Mouse (Mus musculus) heart, embryonic 11.5 days (tissue): ENCODE measurements around the gene Ccr5. TPM values are rescaled to one million over a fixed set of nuclear protein-coding genes. Genes with fewer than 3 reads are reported as not detected.

Experiments used
- ATAC-seq: fragments of 200-750 bp; cut with Nextera tagmentation; replicated peaks from 2 replicates; pipeline ENCODE4 v1.8.0; 2017; ENCODE audit warnings: moderate library complexity; ENCODE audit not compliant: insufficient number of reproducible peaks, low FRiP score, low TSS enrichment
- H3K27ac ChIP-seq: fragments of 300-500 bp; sonication (generic); 2 replicates; pipeline ENCODE4 v1.5.1; 2014; ENCODE audit warnings: mild to moderate bottlenecking, low read depth, low read length
- H3K27me3 ChIP-seq: fragments of 300-500 bp; sonication (generic); 2 replicates; pipeline ENCODE4 v1.6.1; 2014; ENCODE audit warnings: mild to moderate bottlenecking, low read length, mixed read lengths; ENCODE audit not compliant: control insufficient read depth, insufficient read depth
- H3K36me3 ChIP-seq: fragments of 300-500 bp; sonication (generic); 2 replicates; pipeline ENCODE4 v1.6.1; 2014; ENCODE audit warnings: mild to moderate bottlenecking, low read length, moderate library complexity, mixed read lengths; ENCODE audit not compliant: control insufficient read depth, insufficient read depth
- H3K4me1 ChIP-seq: fragments of 300-500 bp; sonication (generic); 2 replicates; pipeline ENCODE4 v1.6.1; 2014; ENCODE audit warnings: low read length; ENCODE audit not compliant: control insufficient read depth, insufficient read depth
- H3K4me2 ChIP-seq: fragments of 300-500 bp; sonication (generic); 2 replicates; pipeline ENCODE4 v1.6.1; 2014; ENCODE audit warnings: mild to moderate bottlenecking, moderate library complexity
- H3K4me3 ChIP-seq: fragments of 300-500 bp; sonication (generic); 2 replicates; pipeline ENCODE4 v1.5.1; 2014; ENCODE audit warnings: low read depth, low read length
- H3K9ac ChIP-seq: fragments of 300-500 bp; sonication (generic); 2 replicates; pipeline ENCODE4 v1.6.1; 2014; ENCODE audit warnings: mild to moderate bottlenecking, low read depth, low read length, moderate library complexity
- H3K9me3 ChIP-seq: fragments of 300-500 bp; sonication (generic); replicated peaks from 2 replicates; pipeline ENCODE4 v1.6.1; 2016; ENCODE audit warnings: low read length; ENCODE audit not compliant: control insufficient read depth
- WGBS: fragments of 180-500 bp; shearing (Covaris S2); extraction: QIAGEN DNeasy Blood & Tissue Kit; methylation state at CpG from one replicate; pipeline ENCODE4 v1.1.7; 2014; ENCODE audit not compliant: insufficient replicate concordance; 5-methylcytosine and 5-hydroxymethylcytosine counted together
- polyA plus RNA-seq: library from polyadenylated mRNA; unstranded; fragments of >200 nt; fragmentation: Nextera tagmentation; extraction: Ambion mirVana; gene quantifications from 2 replicates; pipeline ENCODE4 v1.2.1, GENCODE M21; 2014

The Ccr5 gene
- polyA plus RNA-seq, 1 experiment from 2014 or later = 1.1 TPM

DNA sequence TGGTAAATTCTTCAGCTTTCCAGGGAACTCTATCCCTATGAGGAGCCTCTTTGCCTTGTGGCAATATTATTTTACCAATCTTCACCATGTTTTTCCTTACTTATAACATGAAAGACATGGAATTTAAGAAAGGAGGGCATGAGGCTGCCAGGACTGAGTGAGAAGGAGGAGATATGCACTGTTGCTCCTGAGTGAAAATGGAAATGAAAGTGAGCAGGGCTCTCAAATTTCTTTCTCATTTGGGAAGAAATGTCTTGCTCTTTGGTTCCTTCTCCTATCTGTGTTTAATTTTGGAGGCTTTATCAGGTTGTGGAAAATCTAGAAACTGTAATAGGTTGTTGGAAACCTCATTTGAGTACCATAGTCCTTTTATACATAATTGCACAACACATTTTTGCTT is 14.1 kb upstream of the Ccr5 start:
- ATAC-seq = no peak
- Histone ChIP-seq H3K36me3 (no peaks in the 10 kb centered on the region), H3K27me3 (no peaks in the 10 kb centered on the region), H3K4me1 (no peaks in the 10 kb centered on the region), H3K9me3 (no peaks in the 10 kb centered on the region), H3K4me2 (no peak overlapping the region), H3K27ac (no peak overlapping the region), H3K4me3 (no peak overlapping the region), H3K9ac (no peak overlapping the region)

DNA sequence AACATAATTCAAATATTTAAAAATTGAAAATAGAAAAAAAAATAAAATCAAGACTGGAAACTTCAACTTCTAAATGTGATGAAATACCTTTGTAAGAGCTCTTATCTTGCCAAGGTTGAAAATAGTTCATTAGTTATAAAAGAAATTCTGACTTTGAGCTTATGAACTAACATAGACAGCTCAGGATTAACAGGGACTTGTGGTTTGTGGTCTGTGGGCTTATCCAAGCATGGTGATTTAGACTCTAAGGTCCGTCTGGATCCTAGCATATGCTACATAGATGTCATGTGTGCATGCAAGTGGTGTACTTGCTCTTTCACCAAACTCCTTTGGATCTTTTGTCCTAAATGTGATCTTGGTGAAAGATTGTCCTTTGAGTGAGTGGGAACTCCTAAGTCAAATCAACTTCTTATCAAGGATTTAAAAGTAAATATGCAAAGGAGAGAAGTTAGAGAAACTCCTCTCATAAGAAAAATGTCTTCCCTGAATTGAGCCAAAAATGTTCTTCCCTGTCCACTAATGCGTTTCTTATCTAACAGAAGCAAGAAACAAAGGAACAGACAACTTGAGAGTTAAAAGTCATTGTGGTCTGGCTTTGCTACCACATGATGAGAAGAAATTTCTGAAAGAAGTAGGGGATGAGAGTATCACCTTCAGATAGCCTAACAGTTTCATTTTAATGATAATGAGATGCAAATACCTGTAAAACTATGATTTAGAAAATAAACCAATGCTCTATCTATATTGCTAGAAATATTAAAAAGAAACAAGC is 12.8 kb upstream of the Ccr5 start:
- Histone ChIP-seq H3K4me1 (no peaks in the 10 kb centered on the region), H3K4me3 (no peak overlapping the region), H3K9ac (no peak overlapping the region), H3K4me2 (no peak overlapping the region), H3K36me3 (no peaks in the 10 kb centered on the region), H3K27ac (no peak overlapping the region), H3K9me3 (no peaks in the 10 kb centered on the region), H3K27me3 (no peaks in the 10 kb centered on the region)
- no peak for ATAC-seq
- 55% methylated on average over 2 of the region's 2 CpGs for WGBS

GRCm38 (mm10) chr9:124111997-124112396 is 9.3 kb upstream of the Ccr5 start:
- Histone ChIP-seq H3K27me3 (no peaks in the 10 kb centered on the region), H3K4me1 (no peaks in the 10 kb centered on the region), H3K9me3 (no peaks in the 10 kb centered on the region), H3K9ac (no peak overlapping the region), H3K27ac (no peak overlapping the region), H3K4me2 (no peak overlapping the region), H3K36me3 (no peaks in the 10 kb centered on the region), H3K4me3 (no peak overlapping the region)
- ATAC-seq = no peak
- WGBS = 76% methylated on average over 1 of the region's 1 CpGs

DNA sequence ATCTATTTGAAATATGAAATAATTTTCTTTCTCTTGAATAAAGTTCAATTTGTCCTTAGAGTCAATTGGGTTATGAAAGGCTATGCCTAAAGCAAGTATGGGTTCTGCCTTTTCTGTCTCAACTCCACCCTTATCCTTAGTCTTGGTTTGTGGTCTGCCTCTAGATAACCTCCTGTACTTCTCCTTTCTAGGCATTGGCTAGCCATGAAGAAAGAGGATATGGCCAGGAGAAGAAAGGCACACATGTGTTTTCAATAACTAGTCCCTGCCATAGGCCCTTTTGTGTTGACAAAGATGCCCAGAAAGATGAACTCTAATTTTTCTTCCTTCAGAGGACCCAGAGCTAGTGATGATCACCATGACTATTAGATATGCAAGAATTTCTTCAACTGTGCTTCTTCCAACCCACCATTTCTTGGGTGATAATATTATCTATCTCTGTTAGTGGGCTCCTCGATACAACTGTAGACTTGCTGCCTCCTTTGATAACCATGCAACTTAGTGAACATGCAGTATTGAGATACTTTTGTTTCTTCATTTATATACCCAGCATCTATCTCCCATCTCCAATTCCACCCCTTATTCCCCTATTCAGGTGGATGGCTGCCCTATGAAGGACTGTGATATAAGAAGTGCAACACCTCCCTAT is 8.6 kb upstream of the Ccr5 start:
- H3K27ac ChIP-seq = no peak overlapping the region
- no peaks in the 10 kb centered on the region for H3K27me3 ChIP-seq
- ATAC-seq = no peak

GRCm38 (mm10) chr9:124113777-124114176 is 7.6 kb upstream of the Ccr5 start:
- H3K27me3 ChIP-seq = no peaks in the 10 kb centered on the region
- no peak overlapping the region for H3K4me2 ChIP-seq
- no peaks in the 10 kb centered on the region for H3K4me1 ChIP-seq
- no peak overlapping the region for H3K9ac ChIP-seq
- H3K9me3 ChIP-seq = no peaks in the 10 kb centered on the region
- no peaks in the 10 kb centered on the region for H3K36me3 ChIP-seq
- no peak overlapping the region for H3K4me3 ChIP-seq
- 82% methylated on average over 1 of the region's 1 CpGs for WGBS
- no peak overlapping the region for H3K27ac ChIP-seq
- no peak for ATAC-seq

More for the DNA sequence above, 8.6 kb upstream of the Ccr5 start:
- Histone ChIP-seq H3K4me3 (no peak overlapping the region), H3K9me3 (no peaks in the 10 kb centered on the region), H3K9ac (no peak overlapping the region), H3K4me2 (no peak overlapping the region), H3K36me3 (no peaks in the 10 kb centered on the region), H3K4me1 (no peaks in the 10 kb centered on the region)
- WGBS = 67% methylated on average over 1 of the region's 1 CpGs

GRCm38 (mm10) chr9:124118489-124118888 is 2.9 kb upstream of the Ccr5 start:
- Histone ChIP-seq H3K4me1 (no peaks in the 10 kb centered on the region), H3K36me3 (no peaks in the 10 kb centered on the region), H3K4me3 (no peak overlapping the region), H3K27me3 (no peaks in the 10 kb centered on the region), H3K9me3 (no peaks in the 10 kb centered on the region), H3K9ac (no peak overlapping the region), H3K4me2 (no peak overlapping the region), H3K27ac (no peak overlapping the region)
- ATAC-seq = no peak
- 96% methylated on average over 1 of the region's 1 CpGs for WGBS

DNA sequence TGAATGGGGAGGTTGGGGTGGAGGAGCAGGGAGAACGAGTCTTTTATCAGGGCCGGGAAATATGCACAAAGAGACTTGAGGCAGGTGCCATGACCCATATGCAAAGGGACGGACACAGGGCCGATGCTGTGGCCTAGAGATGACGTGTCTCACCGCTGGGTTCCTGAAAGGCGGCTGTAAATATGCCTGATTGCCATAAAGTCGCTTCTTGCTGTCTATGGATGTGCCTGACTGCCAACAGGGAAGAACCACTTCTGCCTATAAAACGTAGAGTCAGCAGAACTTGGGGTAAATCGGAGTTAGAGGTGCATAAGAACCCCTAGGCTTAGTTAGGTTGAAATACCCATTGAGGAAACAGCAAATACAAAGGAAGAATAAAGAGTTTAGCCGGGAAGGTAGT is 4.2 kb downstream of the Ccr5 start:
- H3K27me3 ChIP-seq = no peaks in the 10 kb centered on the region
- no peaks in the 10 kb centered on the region for H3K9me3 ChIP-seq
- 0 out of 2 replicates have a peak, but pooled peaks cover 3% of the 10 kb centered on the region for H3K4me1 ChIP-seq
- no peak overlapping the region for H3K4me2 ChIP-seq
- no peak overlapping the region for H3K9ac ChIP-seq
- 82% methylated on average over 11 of the region's 11 CpGs for WGBS
- no peaks in the 10 kb centered on the region for H3K36me3 ChIP-seq
- H3K4me3 ChIP-seq = no peak overlapping the region
- ATAC-seq = no peak
- H3K27ac ChIP-seq = no peak overlapping the region

DNA sequence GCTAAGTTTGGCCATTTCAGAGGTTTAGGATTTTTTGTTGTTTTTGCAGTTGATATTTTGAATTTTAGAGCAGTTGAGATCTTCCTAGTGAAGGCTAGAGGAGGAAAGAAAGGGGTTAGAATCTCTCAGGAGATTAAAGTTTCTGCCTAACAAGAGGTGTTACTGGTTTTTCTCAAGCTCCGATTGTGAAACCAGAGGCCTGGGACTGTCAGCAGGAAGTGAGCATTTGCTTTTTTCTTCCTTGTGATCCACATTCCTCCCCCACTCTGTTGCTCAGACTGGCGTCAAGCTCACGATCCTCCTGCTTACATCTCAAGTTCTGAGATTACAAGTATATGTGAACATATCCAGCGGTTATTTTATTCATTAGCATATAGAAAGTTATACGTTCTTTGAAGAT is 5.0 kb downstream of the Ccr5 start:
- H3K27ac ChIP-seq = no peak overlapping the region
- no peak overlapping the region for H3K4me2 ChIP-seq
- no peak for ATAC-seq
- no peaks in the 10 kb centered on the region for H3K36me3 ChIP-seq
- H3K4me3 ChIP-seq = no peak overlapping the region
- H3K9ac ChIP-seq = no peak overlapping the region
- 18% methylated on average over 5 of the region's 5 CpGs for WGBS
- H3K27me3 ChIP-seq = no peaks in the 10 kb centered on the region
- 0 out of 2 replicates have a peak, but pooled peaks cover 3% of the 10 kb centered on the region for H3K4me1 ChIP-seq
- no peaks in the 10 kb centered on the region for H3K9me3 ChIP-seq

DNA sequence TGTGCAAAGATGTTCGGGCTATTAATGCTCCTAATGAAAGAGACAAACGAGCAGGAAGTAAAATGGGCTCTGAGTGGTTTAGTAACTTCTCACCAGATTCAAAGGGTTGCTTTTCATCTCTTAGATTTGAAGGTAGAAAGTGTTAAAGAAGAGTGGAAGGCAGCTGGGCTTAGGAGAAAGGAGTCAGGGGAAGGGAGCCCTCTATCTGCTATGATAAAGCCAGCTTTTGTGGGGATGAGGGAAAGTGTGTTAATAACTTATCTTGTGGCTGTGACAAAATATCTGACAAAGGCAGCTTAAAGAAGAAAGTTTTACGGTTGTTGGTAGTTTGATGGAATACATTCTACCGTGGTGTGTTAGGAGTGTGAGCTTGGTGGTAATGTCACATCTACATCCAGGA is 6.1 kb downstream of the Ccr5 start:
- WGBS = 29% methylated on average over 4 of the region's 4 CpGs
- Histone ChIP-seq H3K9ac (no peak overlapping the region), H3K4me1 (0 out of 2 replicates have a peak, but pooled peaks cover 3% of the 10 kb centered on the region), H3K36me3 (no peaks in the 10 kb centered on the region), H3K4me3 (no peak overlapping the region), H3K4me2 (no peak overlapping the region), H3K27ac (no peak overlapping the region), H3K27me3 (no peaks in the 10 kb centered on the region), H3K9me3 (no peaks in the 10 kb centered on the region)
- no peak for ATAC-seq
